Mouse (Mus musculus) E14TG2a.4 (cell line): ENCODE data around the gene Gm17334.
"Not testable (repeated sequence)": the region's sequence is repeated elsewhere in the genome, so short reads cannot be mapped to it uniquely, and the experiment has no call there.

ENCODE experiments used
- H3K27me3 ChIP-seq: 2 replicates; pipeline ENCODE4 v1.6.1; 2014; ENCODE audit warnings: low read length, control low read depth; ENCODE audit not compliant: insufficient read depth
- H3K36me3 ChIP-seq: 2 replicates; pipeline ENCODE4 v1.6.1; 2014; ENCODE audit warnings: low read length, control low read depth; ENCODE audit not compliant: insufficient read depth
- H3K4me1 ChIP-seq: replicated peaks from 2 replicates; pipeline ENCODE4 v1.6.1; 2014; ENCODE audit warnings: low read depth, low read length, control low read depth
- H3K4me3 ChIP-seq: replicated peaks from 2 replicates; pipeline ENCODE4 v1.5.1; 2014; ENCODE audit warnings: mild to moderate bottlenecking, low read length
- H3K9me3 ChIP-seq: 2 replicates; pipeline ENCODE4 v1.6.1; 2014; ENCODE audit warnings: low read length, control low read depth
- CTCF ChIP-seq: conservative IDR thresholded peaks from 2 replicates; pipeline ENCODE4 v1.5.1; 2014; ENCODE audit warnings: low read length
- NANOG ChIP-seq: IDR thresholded peaks from 2 replicates; pipeline ENCODE4 v1.6.1; 2014; ENCODE audit warnings: borderline replicate concordance, low read length, mixed read lengths
- POU5F1 ChIP-seq: IDR thresholded peaks from 2 replicates; pipeline ENCODE4 v1.6.1; 2014; ENCODE audit warnings: low read length, borderline replicate concordance

Gene Gm17334

GRCm38 (mm10) chr11:53762827-53763495 is 10.0 kb downstream of the Gm17334 start:
- H3K4me3 ChIP-seq = peak overlapping the region; percentile 74
- peaks cover 92% of the 10 kb centered on the region for H3K4me1 ChIP-seq
- no peaks in the 10 kb centered on the region for H3K36me3 ChIP-seq
- H3K9me3 ChIP-seq = no peaks in the 10 kb centered on the region
- TF ChIP-seq POU5F1 (no peak), CTCF (no peak), NANOG (no peak)
- no peaks in the 10 kb centered on the region for H3K27me3 ChIP-seq

- Histone ChIP-seq H3K27me3 (no peaks in the 10 kb centered on the region), H3K4me3 (peak overlapping the region; percentile 74), H3K9me3 (no peaks in the 10 kb centered on the region), H3K36me3 (no peaks in the 10 kb centered on the region), H3K4me1 (peaks cover 94% of the 10 kb centered on the region)
- TF ChIP-seq CTCF (no peak), POU5F1 (no peak), NANOG (no peak)
These were observed 10.6 kb downstream of the Gm17334 start for GRCm38 (mm10) chr11:53762426-53762825.

GRCm38 (mm10) chr11:53761822-53762221 is 11.2 kb downstream of the Gm17334 start:
- Histone ChIP-seq H3K4me3 (peak overlapping the region; percentile 74; the same call in 1 of the 2 replicates), H3K4me1 (peaks cover 90% of the 10 kb centered on the region), H3K36me3 (no peaks in the 10 kb centered on the region), H3K27me3 (no peaks in the 10 kb centered on the region), H3K9me3 (no peaks in the 10 kb centered on the region)
- TF ChIP-seq NANOG (no peak), POU5F1 (no peak), CTCF (no peak)

- peaks cover 91% of the 10 kb centered on the region for H3K4me1 ChIP-seq
- H3K36me3 ChIP-seq = no peaks in the 10 kb centered on the region
- no peaks in the 10 kb centered on the region for H3K9me3 ChIP-seq
- H3K4me3 ChIP-seq = 0 out of 2 replicates have a peak overlapping the region, but pooled peaks have one; percentile 74
- H3K27me3 ChIP-seq = no peaks in the 10 kb centered on the region
- TF ChIP-seq NANOG = no peak
- no peak for TF ChIP-seq POU5F1
- TF ChIP-seq CTCF = no peak
These were observed 11.7 kb downstream of the Gm17334 start for GRCm38 (mm10) chr11:53761284-53761683.

GRCm38 (mm10) chr11:53759545-53760406 is 13.2 kb downstream of the Gm17334 start:
- peak overlapping the region; percentile 60 for H3K4me3 ChIP-seq
- H3K27me3 ChIP-seq = no peaks in the 10 kb centered on the region
- no peaks in the 10 kb centered on the region for H3K36me3 ChIP-seq
- no peaks in the 10 kb centered on the region for H3K9me3 ChIP-seq
- TF ChIP-seq NANOG (no peak), CTCF (no peak), POU5F1 (no peak)
- peaks cover 86% of the 10 kb centered on the region for H3K4me1 ChIP-seq

GRCm38 (mm10) chr11:53758791-53759351 is 14.1 kb downstream of the Gm17334 start:
- Histone ChIP-seq H3K36me3 (no peaks in the 10 kb centered on the region), H3K9me3 (no peaks in the 10 kb centered on the region), H3K4me3 (peak overlapping the region; percentile 60), H3K27me3 (no peaks in the 10 kb centered on the region), H3K4me1 (peaks cover 83% of the 10 kb centered on the region)
- TF ChIP-seq NANOG (no peak), POU5F1 (no peak), CTCF (peak; percentile 6; the same call in 1 of the 2 replicates)

- not testable (repeated sequence) for H3K9me3 ChIP-seq, H3K27me3 ChIP-seq, H3K36me3 ChIP-seq
- TF ChIP-seq CTCF = peak; percentile 27; the same call in 1 of the 2 replicates
- peak overlapping the region; percentile 60; the same call in 1 of the 2 replicates for H3K4me3 ChIP-seq
- peaks cover 78% of the 10 kb centered on the region for H3K4me1 ChIP-seq
These were observed 15.0 kb downstream of the Gm17334 start for GRCm38 (mm10) chr11:53758033-53758432.

GRCm38 (mm10) chr11:53757612-53758011 is 15.4 kb downstream of the Gm17334 start:
- no peaks in the 10 kb centered on the region for H3K9me3 ChIP-seq
- no peak for TF ChIP-seq POU5F1
- TF ChIP-seq NANOG = no peak
- no peak for TF ChIP-seq CTCF
- H3K4me3 ChIP-seq = no peak overlapping the region
- no peaks in the 10 kb centered on the region for H3K36me3 ChIP-seq
- no peaks in the 10 kb centered on the region for H3K27me3 ChIP-seq
- peaks cover 74% of the 10 kb centered on the region for H3K4me1 ChIP-seq
